Mouse (Mus musculus): ENCODE results near the gene Gm7982. TPM values are rescaled to one million over a fixed set of nuclear protein-coding genes. Genes with fewer than 3 reads are reported as not detected.
"Not testable (repeated sequence)": the region's sequence is repeated elsewhere in the genome, so short reads cannot be mapped to it uniquely, and the experiment has no call there.

The Gm7982 gene
- polyA plus RNA-seq (2015; fragmentation: Nextera tagmentation; extraction: Ambion mirVana): not detected in 2 replicates

- ATAC-seq; H3K4me2 ChIP-seq (replicated peaks): not testable (repeated sequence)
Measured at GRCm38 (mm10) chr5:95741714-95742113, at the start of gene Gm7982. Gm7982 (plus strand) TSS chr5:95742014.

GRCm38 (mm10) chr5:95736073-95736472 is 5.7 kb upstream of the Gm7982 start, which contains the start of gene Gm7978:
Gm7978 (minus strand) TSS chr5:95736173.
- not testable (repeated sequence) for H3K4me1 ChIP-seq (replicated peaks); H3K4me2 ChIP-seq (replicated peaks); H3K36me3 ChIP-seq; H3K27ac ChIP-seq; H3K9me3 ChIP-seq; ATAC-seq; H3K4me3 ChIP-seq (replicated peaks); H3K27me3 ChIP-seq (replicated peaks); H3K9ac ChIP-seq
- no CpG with 5 or more reads among the region's 1 CpGs for WGBS

More at GRCm38 (mm10) chr5:95741714-95742113, at the start of gene Gm7982:
- H3K27ac ChIP-seq; H3K9me3 ChIP-seq; H3K4me3 ChIP-seq (replicated peaks); H3K9ac ChIP-seq; H3K4me1 ChIP-seq (replicated peaks); H3K36me3 ChIP-seq; H3K27me3 ChIP-seq (replicated peaks): not testable (repeated sequence)
- WGBS: no CpG with 5 or more reads among the region's 3 CpGs

- no CpG with 5 or more reads among the region's 2 CpGs for WGBS
- not testable (repeated sequence) for H3K4me1 ChIP-seq (replicated peaks); H3K27ac ChIP-seq
Measured at GRCm38 (mm10) chr5:95775690-95776089, 33.9 kb downstream of the Gm7982 start, which contains the start of gene E330014E10Rik. E330014E10Rik (plus strand) TSS chr5:95775990.

More at GRCm38 (mm10) chr5:95775690-95776089, 33.9 kb downstream of the Gm7982 start, which contains the start of gene E330014E10Rik:
- not testable (repeated sequence) for H3K36me3 ChIP-seq; H3K4me2 ChIP-seq (replicated peaks); H3K9ac ChIP-seq; H3K27me3 ChIP-seq (replicated peaks); H3K4me3 ChIP-seq (replicated peaks); ATAC-seq; H3K9me3 ChIP-seq

Other genes with a start within 250 kb of the Gm7982 start
- gene Gm3286, start 231.3 kb upstream of the Gm7982 start, polyA plus RNA-seq (2015; fragmentation: Nextera tagmentation; extraction: Ambion mirVana): not detected in 2 replicates
- gene Gm7971, start 147.1 kb upstream of the Gm7982 start, polyA plus RNA-seq (2015; fragmentation: Nextera tagmentation; extraction: Ambion mirVana): not detected in 2 replicates
- not detected in 2 replicates for gene Gm7978, start 5.8 kb upstream of the Gm7982 start, polyA plus RNA-seq (2015; fragmentation: Nextera tagmentation; extraction: Ambion mirVana)
- gene E330014E10Rik, start 34.0 kb downstream of the Gm7982 start, polyA plus RNA-seq (2015; fragmentation: Nextera tagmentation; extraction: Ambion mirVana): not detected in 2 replicates
- 51.5 and 60.8 TPM in 2 replicates for gene Cxcl13, start 214.9 kb downstream of the Gm7982 start, polyA plus RNA-seq (2015; fragmentation: Nextera tagmentation; extraction: Ambion mirVana)

All from intestine, embryonic 15.5 days (tissue).